Mouse (Mus musculus) embryonic facial prominence, embryonic 12.5 days (tissue): ENCODE results near the gene Gm13275. TPM values are rescaled to one million over a fixed set of nuclear protein-coding genes. Genes with fewer than 3 reads are reported as not detected.

ENCODE experiments used
- polyA plus RNA-seq: library from polyadenylated mRNA; unstranded; fragments of >200 nt; fragmentation: Nextera tagmentation; extraction: Ambion mirVana; gene quantifications from 2 replicates; pipeline ENCODE4 v1.2.1, GENCODE M21; 2016

Gm13275 gene
- polyA plus RNA-seq, 1 experiment from 2014 or later = not detected

Other genes with a start within 250 kb of the Gm13275 start
- not detected in 2 replicates for gene Ifna15, start 236.2 kb upstream of the Gm13275 start, polyA plus RNA-seq
- not detected in 2 replicates for gene Ifna14, start 222.7 kb upstream of the Gm13275 start, polyA plus RNA-seq
- not detected in 2 replicates for gene Ifna9, start 202.1 kb upstream of the Gm13275 start, polyA plus RNA-seq
- not detected in 2 replicates for gene Ifna12, start 191.1 kb upstream of the Gm13275 start, polyA plus RNA-seq
- not detected in 2 replicates for gene C87499, start 160.1 kb upstream of the Gm13275 start, polyA plus RNA-seq
- gene Ifna13, start 150.0 kb upstream of the Gm13275 start, polyA plus RNA-seq = not detected in 2 replicates
- not detected in 2 replicates for gene Ifna16, start 117.6 kb upstream of the Gm13275 start, polyA plus RNA-seq
- not detected in 2 replicates for gene Ifna2, start 110.6 kb upstream of the Gm13275 start, polyA plus RNA-seq
- gene Ifnab, start 103.1 kb upstream of the Gm13275 start, polyA plus RNA-seq = not detected in 2 replicates
- gene Gm26566, start 72.7 kb upstream of the Gm13275 start, polyA plus RNA-seq = 1.5 and 1.8 TPM in 2 replicates
- gene Klhl9, start 72.0 kb upstream of the Gm13275 start, polyA plus RNA-seq = 130 and 143 TPM in 2 replicates
- not detected in 2 replicates for gene Gm13271, start 39.6 kb upstream of the Gm13275 start, polyA plus RNA-seq
- 0.32 and 0.41 TPM in 2 replicates for gene Gm13283, start 34.4 kb upstream of the Gm13275 start, polyA plus RNA-seq
- 0.37 TPM in 1 of 2 replicates, not detected in the other for gene Gm13290, start 20.7 kb upstream of the Gm13275 start, polyA plus RNA-seq
- not detected in 2 replicates for gene Gm13289, start 17.6 kb upstream of the Gm13275 start, polyA plus RNA-seq
- gene Gm13272, start 14.6 kb upstream of the Gm13275 start, polyA plus RNA-seq = not detected in 2 replicates
- 0.20 and 0.32 TPM in 2 replicates for gene Ifnz, start 12.4 kb upstream of the Gm13275 start, polyA plus RNA-seq
- gene Gm13276, start 8.8 kb upstream of the Gm13275 start, polyA plus RNA-seq = not detected in 2 replicates
- not detected in 2 replicates for gene Gm13277, start 5.9 kb upstream of the Gm13275 start, polyA plus RNA-seq
- not detected in 2 replicates for gene Gm13278, start 2.9 kb upstream of the Gm13275 start, polyA plus RNA-seq
- gene Gm13279, start 2.9 kb downstream of the Gm13275 start, polyA plus RNA-seq = not detected in 2 replicates
- gene Gm13285, start 5.2 kb downstream of the Gm13275 start, polyA plus RNA-seq = 1.0 and 1.5 TPM in 2 replicates
- not detected in 2 replicates for gene Gm13287, start 8.8 kb downstream of the Gm13275 start, polyA plus RNA-seq
- gene Gm13288, start 11.0 kb downstream of the Gm13275 start, polyA plus RNA-seq = 0.15 TPM in 1 of 2 replicates, not detected in the other
- gene Ifna7, start 21.7 kb downstream of the Gm13275 start, polyA plus RNA-seq = not detected in 2 replicates
- gene Ifna11, start 25.5 kb downstream of the Gm13275 start, polyA plus RNA-seq = not detected in 2 replicates
- gene Ifna6, start 32.9 kb downstream of the Gm13275 start, polyA plus RNA-seq = not detected in 2 replicates
- gene Ifna5, start 41.0 kb downstream of the Gm13275 start, polyA plus RNA-seq = not detected in 2 replicates
- not detected in 2 replicates for gene Ifna4, start 47.4 kb downstream of the Gm13275 start, polyA plus RNA-seq
- gene Ifna1, start 55.6 kb downstream of the Gm13275 start, polyA plus RNA-seq = not detected in 2 replicates
- not detected in 2 replicates for gene Ifne, start 85.7 kb downstream of the Gm13275 start, polyA plus RNA-seq